Mouse (Mus musculus): Measurements from ENCODE around the gene Tenm1. TPM values are rescaled to one million over a fixed set of nuclear protein-coding genes. Genes with fewer than 3 reads are reported as not detected.

Gene Tenm1
- total and polyA plus RNA-seq, 3 experiments, result not detected

DNA sequence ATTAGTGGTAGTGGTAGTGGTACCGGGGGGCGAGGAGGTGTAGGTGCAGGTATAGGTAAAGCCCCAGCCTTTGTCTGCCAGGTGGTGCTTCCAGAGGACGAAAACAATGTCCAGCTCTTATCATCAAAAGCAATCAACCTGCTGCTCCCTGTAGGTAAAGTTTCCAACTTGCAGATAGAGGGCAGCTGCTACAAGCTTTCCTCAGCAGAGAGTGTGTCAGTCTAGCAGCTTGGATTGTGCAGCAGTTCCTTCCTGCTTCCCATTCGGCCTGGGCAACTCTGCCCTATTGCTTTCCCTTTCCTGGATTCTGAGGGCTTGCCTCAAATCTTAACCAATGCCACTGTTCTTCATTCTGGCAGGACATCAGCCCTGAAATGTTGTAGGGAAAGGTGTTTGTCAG lies 870.2 kb downstream of the Tenm1 start:
- no peaks in the 10 kb centered on the region for H3K4me1 ChIP-seq (ENCODE audit: control insufficient read depth in 1 of 2, insufficient read depth in 2 of 2, low read length in 2 of 2)
- no peaks in the 10 kb centered on the region; a peak in 1 of 4 replicates for H3K27me3 ChIP-seq (ENCODE audit: control insufficient read depth in 1 of 2, insufficient read depth in 2 of 2, low read length in 2 of 2)
- H3K27ac ChIP-seq (ENCODE audit: control insufficient read depth, low read depth, low read length), result no peak overlapping the region
- no peak overlapping the region for H3K9ac ChIP-seq (ENCODE audit: control insufficient read depth, low read depth, low read length, poor library complexity, severe bottlenecking)
- no peak overlapping the region for H3K4me3 ChIP-seq (ENCODE audit: control insufficient read depth in 1 of 2, insufficient read depth in 1 of 2, low read depth in 2 of 2, low read length in 2 of 2)
- H3K36me3 ChIP-seq (ENCODE audit: control insufficient read depth in 1 of 2, insufficient read depth in 2 of 2, low read length in 2 of 2), result no peaks in the 10 kb centered on the region
- TF ChIP-seq TBP (IDR thresholded peaks at IDR 0.05; ENCODE audit: low read depth, low read length), result no peak
- TF ChIP-seq NELFE (IDR thresholded peaks at IDR 0.05; ENCODE audit: low read depth, low read length), result no peak
- no peak for TF ChIP-seq SMC3 (IDR thresholded peaks at IDR 0.05; ENCODE audit: low read depth, low read length)
- TF ChIP-seq MAX (IDR thresholded peaks at IDR 0.05; ENCODE audit: low read length), result no peak
- TF ChIP-seq POLR2AphosphoS5 (IDR thresholded peaks at IDR 0.05; ENCODE audit: borderline replicate concordance, low read depth, low read length), result no peak
- H3K9me3 ChIP-seq (replicated peaks; ENCODE audit: insufficient read depth, low read length), result no peaks in the 10 kb centered on the region
- no peaks in the 10 kb centered on the region for H3K79me2 ChIP-seq (ENCODE audit: control insufficient read depth, insufficient read depth, low read length, poor library complexity)
- no peak for DNase-seq (ENCODE audit: low read depth, low spot score)

DNA sequence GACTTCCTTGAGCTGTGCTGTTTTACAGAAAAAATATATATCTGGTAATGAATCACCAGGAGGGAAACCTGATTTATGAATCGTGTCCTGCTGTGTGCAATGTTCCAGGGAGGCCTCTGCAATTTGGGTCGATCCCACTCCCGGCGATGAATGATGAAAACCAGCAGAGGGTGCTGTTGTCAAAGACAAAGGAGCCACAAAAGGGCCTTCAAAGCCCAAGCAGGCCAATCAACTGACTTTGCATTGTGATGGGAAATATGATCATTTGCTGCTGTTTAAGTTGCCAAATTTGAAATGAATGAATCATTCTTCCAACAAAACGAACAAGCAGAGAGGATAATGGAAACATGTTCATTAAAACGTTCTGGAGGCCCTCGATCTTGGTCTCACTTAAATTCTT lies 871.6 kb downstream of the Tenm1 start:
- Histone ChIP-seq H3K27me3 (ENCODE audit: control insufficient read depth in 1 of 2, insufficient read depth in 2 of 2, low read length in 2 of 2) (no peaks in the 10 kb centered on the region; a peak in 1 of 4 replicates), H3K4me3 (ENCODE audit: control insufficient read depth in 1 of 2, insufficient read depth in 1 of 2, low read depth in 2 of 2, low read length in 2 of 2) (no peak overlapping the region), H3K36me3 (ENCODE audit: control insufficient read depth in 1 of 2, insufficient read depth in 2 of 2, low read length in 2 of 2) (no peaks in the 10 kb centered on the region), H3K4me1 (ENCODE audit: control insufficient read depth in 1 of 2, insufficient read depth in 2 of 2, low read length in 2 of 2) (no peaks in the 10 kb centered on the region), H3K27ac (ENCODE audit: control insufficient read depth, low read depth, low read length) (no peak overlapping the region), H3K9me3 (replicated peaks; ENCODE audit: insufficient read depth, low read length) (no peaks in the 10 kb centered on the region), H3K79me2 (ENCODE audit: control insufficient read depth, insufficient read depth, low read length, poor library complexity) (no peaks in the 10 kb centered on the region), H3K9ac (ENCODE audit: control insufficient read depth, low read depth, low read length, poor library complexity, severe bottlenecking) (no peak overlapping the region)
- DNase-seq (ENCODE audit: low read depth, low spot score), result peak; percentile 43
- TF ChIP-seq ETS1 (IDR thresholded peaks at IDR 0.05; ENCODE audit: low read depth, low read length) (no peak), SMC3 (IDR thresholded peaks at IDR 0.05; ENCODE audit: low read depth, low read length) (peak; percentile 66), RAD21 (IDR thresholded peaks at IDR 0.05; ENCODE audit: low read depth, low read length) (peak; percentile 78), ZC3H11A (IDR thresholded peaks at IDR 0.05; ENCODE audit: low read depth, low read length) (peak; percentile 64), BHLHE40 (IDR thresholded peaks at IDR 0.05; ENCODE audit: borderline replicate concordance, low read depth, low read length) (no peak), CTCF (IDR thresholded peaks at IDR 0.05 in 2 of 3, conservative IDR thresholded peaks at IDR 0.05 in 1 of 3; ENCODE audit: control insufficient read depth in 1 of 3, insufficient read depth in 1 of 3, low read depth in 2 of 3, low read length in 3 of 3, poor library complexity in 1 of 3, severe bottlenecking in 1 of 3) (peak; percentile 39 to 66 (median 65))

DNA sequence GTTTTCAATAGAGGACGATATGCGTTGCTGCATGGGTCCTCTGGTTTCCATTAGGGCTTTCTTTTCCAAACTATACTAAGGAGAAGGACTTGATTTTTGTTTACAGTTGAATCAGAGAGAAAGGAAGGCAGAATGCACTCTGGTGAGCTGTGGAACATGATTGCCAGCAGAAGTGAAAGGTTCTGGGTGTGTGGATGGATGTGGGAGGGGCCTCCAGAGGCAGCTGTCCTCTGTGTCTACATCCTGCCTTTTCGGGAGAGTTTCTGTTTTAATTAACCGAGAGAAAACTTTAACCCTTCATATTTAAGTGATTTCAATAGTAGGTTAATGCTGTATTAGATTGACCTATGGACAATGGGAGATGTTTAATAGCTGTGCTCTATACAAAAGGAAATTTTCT lies 880.4 kb downstream of the Tenm1 start:
- H3K27me3 ChIP-seq (ENCODE audit: control insufficient read depth in 1 of 2, insufficient read depth in 2 of 2, low read length in 2 of 2), result no peaks in the 10 kb centered on the region
- no peaks in the 10 kb centered on the region for H3K9me3 ChIP-seq (replicated peaks; ENCODE audit: insufficient read depth, low read length)
- TF ChIP-seq MYC (IDR thresholded peaks at IDR 0.05; ENCODE audit: low read depth, low read length), result no peak
- TF ChIP-seq ELF1 (IDR thresholded peaks at IDR 0.05; ENCODE audit: low read depth, low read length), result no peak
- no peak for TF ChIP-seq POLR2A (IDR thresholded peaks at IDR 0.05; ENCODE audit: control insufficient read depth in 1 of 2, insufficient read depth in 1 of 2, low read depth in 1 of 2, low read length in 2 of 2, poor library complexity in 1 of 2)
- TF ChIP-seq SIN3A (IDR thresholded peaks at IDR 0.05; ENCODE audit: low read length), result no peak
- TF ChIP-seq ZKSCAN1 (IDR thresholded peaks at IDR 0.05; ENCODE audit: low read depth, low read length), result no peak
- no peak for TF ChIP-seq CHD2 (IDR thresholded peaks at IDR 0.05; ENCODE audit: low read length)
- no peak for TF ChIP-seq GABPA (IDR thresholded peaks at IDR 0.05; ENCODE audit: low read depth, low read length)
- TF ChIP-seq USF2 (IDR thresholded peaks at IDR 0.05; ENCODE audit: borderline replicate concordance in 1 of 2, insufficient read depth in 1 of 2, low read depth in 1 of 2, low read length in 2 of 2), result no peak
- TF ChIP-seq JUND (IDR thresholded peaks at IDR 0.05; ENCODE audit: low read depth, low read length), result no peak
- no peak for TF ChIP-seq ZC3H11A (IDR thresholded peaks at IDR 0.05; ENCODE audit: low read depth, low read length)
- TF ChIP-seq E2F4 (IDR thresholded peaks at IDR 0.05; ENCODE audit: borderline replicate concordance, low read depth, low read length), result no peak
- no peak for TF ChIP-seq TCF12 (IDR thresholded peaks at IDR 0.05; ENCODE audit: low read depth, low read length)
- no peak for TF ChIP-seq MAFK (IDR thresholded peaks at IDR 0.05; ENCODE audit: borderline replicate concordance, low read depth, low read length)
- no peak for TF ChIP-seq MAX (IDR thresholded peaks at IDR 0.05; ENCODE audit: low read length)
- TF ChIP-seq TAL1 (IDR thresholded peaks at IDR 0.05; ENCODE audit: low read length), result no peak
- TF ChIP-seq ETS1 (IDR thresholded peaks at IDR 0.05; ENCODE audit: low read depth, low read length), result no peak
- H3K79me2 ChIP-seq (ENCODE audit: control insufficient read depth, insufficient read depth, low read length, poor library complexity), result no peaks in the 10 kb centered on the region
- H3K4me1 ChIP-seq (ENCODE audit: control insufficient read depth in 1 of 2, insufficient read depth in 2 of 2, low read length in 2 of 2), result no peaks in the 10 kb centered on the region
- no peak overlapping the region for H3K9ac ChIP-seq (ENCODE audit: control insufficient read depth, low read depth, low read length, poor library complexity, severe bottlenecking)
- no peaks in the 10 kb centered on the region for H3K36me3 ChIP-seq (ENCODE audit: control insufficient read depth in 1 of 2, insufficient read depth in 2 of 2, low read length in 2 of 2)
- DNase-seq (ENCODE audit: low read depth, low spot score), result no peak
- H3K27ac ChIP-seq (ENCODE audit: control insufficient read depth, low read depth, low read length), result no peak overlapping the region
- H3K4me3 ChIP-seq (ENCODE audit: control insufficient read depth in 1 of 2, insufficient read depth in 1 of 2, low read depth in 2 of 2, low read length in 2 of 2), result no peak overlapping the region
